Mouse (Mus musculus): ENCODE results near the gene Dtx4. TPM values are rescaled to one million over a fixed set of nuclear protein-coding genes. Genes with fewer than 3 reads are reported as not detected.

The Dtx4 gene
- total and polyA plus RNA-seq, 2 experiments from 2014 or later: 1.2 to 3.8 TPM

DNA sequence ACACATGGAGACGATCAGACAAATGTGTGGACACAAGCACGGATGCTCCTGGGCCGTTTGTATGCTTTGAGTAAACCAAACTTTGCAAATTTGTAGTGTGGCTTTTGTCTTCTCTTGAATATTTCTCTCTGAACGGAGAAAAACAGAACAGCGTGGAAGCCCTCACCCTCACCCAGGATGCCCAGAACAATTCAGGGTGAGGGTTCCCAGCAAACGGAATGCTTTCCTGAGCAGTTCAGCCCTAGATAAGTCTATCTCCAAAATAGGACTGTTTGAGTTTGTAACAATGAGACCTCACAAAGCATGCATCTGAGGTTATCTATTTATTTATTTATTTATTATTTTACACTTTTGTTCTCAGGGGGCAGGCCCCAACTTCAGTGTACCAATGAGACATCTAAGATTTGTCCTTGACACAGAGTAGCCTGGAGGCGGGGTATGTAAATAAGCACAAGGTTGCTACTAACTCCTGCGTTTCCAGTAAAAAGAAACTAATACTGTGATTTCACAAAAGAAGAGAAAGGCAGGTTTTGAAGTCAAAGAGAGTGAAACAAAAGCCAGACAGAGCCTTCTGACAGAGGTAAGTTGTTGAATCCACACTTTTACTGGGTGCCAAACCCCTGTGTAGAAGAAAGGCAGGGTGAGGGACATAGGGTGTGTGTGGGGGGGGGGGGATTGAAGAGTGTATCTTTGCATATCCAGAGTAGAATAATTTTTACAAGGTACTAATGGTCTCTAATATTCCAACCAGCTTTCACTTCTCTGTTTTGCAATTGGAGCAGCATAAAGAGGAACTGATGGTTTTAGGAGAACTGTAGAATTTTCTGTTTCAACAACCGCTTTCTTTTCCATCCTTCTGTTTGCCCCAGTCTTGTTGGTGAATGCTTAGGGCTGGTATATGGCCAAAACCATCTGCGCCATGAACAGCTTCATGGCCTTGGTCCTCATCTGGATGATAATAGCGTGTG is 40.7 kb downstream of the Dtx4 start, which contains the start of gene Mpeg1:
Gene Mpeg1, plus strand, starts transcription at position 498 of the 968 bp plus-strand sequence.
- Histone ChIP-seq H3K9me3 (replicated peaks; ENCODE audit: control insufficient read depth, low read length) (no peaks in the 10 kb centered on the region), H3K27ac (ENCODE audit: low read depth) (no peak within 1 kb of the TSS), H3K4me2 (ENCODE audit: low read depth, low read length) (no peak within 1 kb of the TSS), H3K4me1 (ENCODE audit: control insufficient read depth, insufficient read depth) (no peaks in the 10 kb centered on the region), H3K9ac (replicated peaks; ENCODE audit: low read depth, low read length) (no peak within 1 kb of the TSS), H3K36me3 (replicated peaks; ENCODE audit: control insufficient read depth, insufficient read depth, low read length) (no peaks in the 10 kb centered on the region), H3K4me3 (ENCODE audit: low read depth, low read length) (no peak within 1 kb of the TSS), H3K27me3 (ENCODE audit: control insufficient read depth, insufficient read depth, low read length) (no peaks in the 10 kb centered on the region)
- DNase-seq (ENCODE audit: low spot score) (no peak), ATAC-seq (ENCODE audit: insufficient read depth, low read depth) (no peak)
- WGBS: 76% methylated on average over 11 of the region's 11 CpGs
- TF ChIP-seq CTCF (IDR thresholded peaks at IDR 0.05; ENCODE audit: low read depth) (no peak), EP300 (IDR thresholded peaks at IDR 0.05; ENCODE audit: low read depth) (no peak)

DNA sequence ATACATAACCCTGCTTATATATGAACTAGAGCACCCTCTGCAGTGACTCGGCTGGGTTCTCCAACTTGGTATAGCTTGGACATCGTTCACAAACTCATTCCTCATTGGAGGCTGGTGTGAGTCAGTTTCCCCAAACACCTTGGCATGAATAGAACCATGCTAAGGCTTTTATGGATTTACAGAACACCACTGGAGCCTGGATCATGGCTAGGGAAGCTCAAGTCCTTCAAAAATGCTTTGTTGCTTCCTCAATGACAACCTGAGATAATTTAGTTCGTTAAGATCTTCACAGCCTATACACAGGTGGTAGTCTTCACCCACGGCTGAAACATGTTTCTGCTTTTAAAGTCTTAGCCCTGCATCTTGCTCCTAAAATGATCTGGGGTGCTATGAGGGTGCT is 41.7 kb downstream of the Dtx4 start:
- no peak overlapping the region for H3K9ac ChIP-seq (replicated peaks; ENCODE audit: low read depth, low read length)
- WGBS: 72% methylated on average over 4 of the region's 4 CpGs
- H3K4me2 ChIP-seq (ENCODE audit: low read depth, low read length): no peak overlapping the region
- no peaks in the 10 kb centered on the region for H3K27me3 ChIP-seq (ENCODE audit: control insufficient read depth, insufficient read depth, low read length)
- H3K27ac ChIP-seq (ENCODE audit: low read depth): no peak overlapping the region
- ATAC-seq (ENCODE audit: insufficient read depth, low read depth): no peak
- no peak overlapping the region for H3K4me3 ChIP-seq (ENCODE audit: low read depth, low read length)
- H3K9me3 ChIP-seq (replicated peaks; ENCODE audit: control insufficient read depth, low read length): no peaks in the 10 kb centered on the region
- TF ChIP-seq CTCF (IDR thresholded peaks at IDR 0.05; ENCODE audit: low read depth) (no peak), EP300 (IDR thresholded peaks at IDR 0.05; ENCODE audit: low read depth) (no peak)
- DNase-seq (ENCODE audit: low spot score): no peak
- H3K4me1 ChIP-seq (ENCODE audit: control insufficient read depth, insufficient read depth): no peaks in the 10 kb centered on the region
- H3K36me3 ChIP-seq (replicated peaks; ENCODE audit: control insufficient read depth, insufficient read depth, low read length): no peaks in the 10 kb centered on the region

DNA sequence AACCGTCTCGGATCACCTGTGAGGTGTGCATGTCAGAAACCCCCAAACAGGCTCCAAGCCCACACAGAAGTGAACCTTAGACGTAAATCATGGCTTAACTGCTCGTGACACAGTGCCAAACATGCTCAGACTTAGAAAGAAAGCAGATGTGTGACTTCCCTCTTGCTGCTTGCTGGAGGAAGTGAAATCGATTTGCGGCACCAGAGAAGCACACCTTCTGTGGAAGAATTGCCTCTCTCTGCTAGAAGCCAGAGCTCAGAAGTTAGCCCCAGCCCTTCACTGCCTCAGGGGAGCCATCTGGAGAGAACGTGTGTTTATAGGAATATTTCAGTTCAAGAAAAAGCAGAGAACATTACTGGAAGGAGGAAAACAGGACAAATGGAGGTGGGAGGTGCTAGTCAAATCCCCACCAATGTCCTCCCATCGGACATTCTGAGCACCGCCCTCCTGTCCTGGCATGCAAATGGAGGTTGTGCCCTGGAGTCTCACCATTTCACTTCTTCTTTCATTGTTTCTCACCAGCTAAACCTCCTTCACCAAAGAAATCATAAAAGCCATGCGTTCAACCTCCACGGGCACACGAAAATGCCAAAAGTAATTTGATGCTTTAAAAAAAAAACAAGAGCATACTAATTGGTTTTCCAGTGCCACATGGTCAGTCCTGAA is 43.7 kb downstream of the Dtx4 start:
- H3K4me2 ChIP-seq (ENCODE audit: low read depth, low read length): no peak overlapping the region
- no peak for ATAC-seq (ENCODE audit: insufficient read depth, low read depth)
- 72% methylated on average over 12 of the region's 12 CpGs for WGBS
- no peak for DNase-seq (ENCODE audit: low spot score)
- H3K27me3 ChIP-seq (ENCODE audit: control insufficient read depth, insufficient read depth, low read length): no peaks in the 10 kb centered on the region
- no peaks in the 10 kb centered on the region for H3K9me3 ChIP-seq (replicated peaks; ENCODE audit: control insufficient read depth, low read length)
- H3K36me3 ChIP-seq (replicated peaks; ENCODE audit: control insufficient read depth, insufficient read depth, low read length): no peaks in the 10 kb centered on the region
- no peak overlapping the region for H3K4me3 ChIP-seq (ENCODE audit: low read depth, low read length)
- H3K27ac ChIP-seq (ENCODE audit: low read depth): no peak overlapping the region
- no peak for TF ChIP-seq CTCF (IDR thresholded peaks at IDR 0.05; ENCODE audit: low read depth)
- H3K4me1 ChIP-seq (ENCODE audit: control insufficient read depth, insufficient read depth): no peaks in the 10 kb centered on the region
- no peak overlapping the region for H3K9ac ChIP-seq (replicated peaks; ENCODE audit: low read depth, low read length)

DNA sequence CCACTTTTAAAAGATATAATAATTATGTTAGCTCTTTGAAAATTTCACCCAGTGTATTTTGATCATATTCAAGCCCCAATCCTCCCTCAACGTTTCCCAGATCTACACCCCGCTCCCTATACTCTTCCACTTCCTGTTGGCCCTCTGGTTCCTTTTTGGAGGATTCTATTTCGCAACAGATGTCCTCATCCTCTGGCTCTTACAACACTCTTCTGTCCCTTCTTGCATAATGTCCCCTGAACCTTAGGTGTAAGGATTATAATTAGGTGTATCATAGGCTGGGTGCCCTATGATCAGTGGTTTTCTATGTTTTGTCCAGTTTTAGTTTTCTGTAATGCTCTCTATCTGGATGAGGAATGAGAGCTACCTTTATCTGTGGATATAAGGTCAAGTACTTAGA is 56.2 kb downstream of the Dtx4 start:
- Histone ChIP-seq H3K4me2 (ENCODE audit: low read depth, low read length) (no peak overlapping the region), H3K9ac (replicated peaks; ENCODE audit: low read depth, low read length) (no peak overlapping the region), H3K27me3 (ENCODE audit: control insufficient read depth, insufficient read depth, low read length) (no peaks in the 10 kb centered on the region), H3K27ac (ENCODE audit: low read depth) (no peak overlapping the region), H3K4me1 (ENCODE audit: control insufficient read depth, insufficient read depth) (no peaks in the 10 kb centered on the region), H3K4me3 (ENCODE audit: low read depth, low read length) (no peak overlapping the region), H3K9me3 (replicated peaks; ENCODE audit: control insufficient read depth, low read length) (no peaks in the 10 kb centered on the region), H3K36me3 (replicated peaks; ENCODE audit: control insufficient read depth, insufficient read depth, low read length) (no peaks in the 10 kb centered on the region)
- DNase-seq (ENCODE audit: low spot score) (no peak), ATAC-seq (ENCODE audit: insufficient read depth, low read depth) (no peak)
- TF ChIP-seq EP300 (IDR thresholded peaks at IDR 0.05; ENCODE audit: low read depth): no peak
- no peak for TF ChIP-seq CTCF (IDR thresholded peaks at IDR 0.05; ENCODE audit: low read depth)
- 67% methylated on average over 3 of the region's 3 CpGs for WGBS

DNA sequence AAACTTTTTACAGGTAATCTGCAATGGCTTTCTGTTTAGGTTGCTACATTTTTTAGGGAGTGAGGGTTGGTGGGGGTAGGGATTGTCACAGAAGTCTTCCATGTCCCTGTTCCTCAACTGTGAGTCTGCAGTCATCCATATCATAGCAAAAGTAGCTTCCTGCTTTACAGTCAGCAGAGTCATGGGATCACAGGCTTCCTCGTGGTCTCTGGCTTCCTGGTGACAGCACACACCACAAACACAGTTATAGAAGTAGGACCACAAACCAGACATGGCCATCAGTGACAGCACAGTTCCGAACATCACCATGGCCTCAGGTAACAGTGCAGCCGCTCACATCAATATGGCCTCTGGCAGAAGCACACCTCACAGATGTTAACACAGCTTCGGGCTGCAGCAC is 58.7 kb downstream of the Dtx4 start:
- DNase-seq (ENCODE audit: low spot score) (no peak), ATAC-seq (ENCODE audit: insufficient read depth, low read depth) (no peak)
- H3K4me2 ChIP-seq (ENCODE audit: low read depth, low read length): no peak overlapping the region
- H3K9ac ChIP-seq (replicated peaks; ENCODE audit: low read depth, low read length): no peak overlapping the region
- no peaks in the 10 kb centered on the region for H3K27me3 ChIP-seq (ENCODE audit: control insufficient read depth, insufficient read depth, low read length)
- TF ChIP-seq CTCF (IDR thresholded peaks at IDR 0.05; ENCODE audit: low read depth): no peak
- TF ChIP-seq EP300 (IDR thresholded peaks at IDR 0.05; ENCODE audit: low read depth): no peak
- H3K27ac ChIP-seq (ENCODE audit: low read depth): no peak overlapping the region
- no peaks in the 10 kb centered on the region for H3K4me1 ChIP-seq (ENCODE audit: control insufficient read depth, insufficient read depth)
- no peak overlapping the region for H3K4me3 ChIP-seq (ENCODE audit: low read depth, low read length)
- H3K9me3 ChIP-seq (replicated peaks; ENCODE audit: control insufficient read depth, low read length): no peaks in the 10 kb centered on the region
- 59% methylated on average over 4 of the region's 4 CpGs for WGBS
- H3K36me3 ChIP-seq (replicated peaks; ENCODE audit: control insufficient read depth, insufficient read depth, low read length): no peaks in the 10 kb centered on the region
